Mouse (Mus musculus): ENCODE measurements around the gene Tstd3. TPM values are rescaled to one million over a fixed set of nuclear protein-coding genes. Genes with fewer than 3 reads are reported as not detected.

Gene Tstd3
- polyA plus RNA-seq, 1 experiment from 2014 or later, result 26.9 TPM

DNA sequence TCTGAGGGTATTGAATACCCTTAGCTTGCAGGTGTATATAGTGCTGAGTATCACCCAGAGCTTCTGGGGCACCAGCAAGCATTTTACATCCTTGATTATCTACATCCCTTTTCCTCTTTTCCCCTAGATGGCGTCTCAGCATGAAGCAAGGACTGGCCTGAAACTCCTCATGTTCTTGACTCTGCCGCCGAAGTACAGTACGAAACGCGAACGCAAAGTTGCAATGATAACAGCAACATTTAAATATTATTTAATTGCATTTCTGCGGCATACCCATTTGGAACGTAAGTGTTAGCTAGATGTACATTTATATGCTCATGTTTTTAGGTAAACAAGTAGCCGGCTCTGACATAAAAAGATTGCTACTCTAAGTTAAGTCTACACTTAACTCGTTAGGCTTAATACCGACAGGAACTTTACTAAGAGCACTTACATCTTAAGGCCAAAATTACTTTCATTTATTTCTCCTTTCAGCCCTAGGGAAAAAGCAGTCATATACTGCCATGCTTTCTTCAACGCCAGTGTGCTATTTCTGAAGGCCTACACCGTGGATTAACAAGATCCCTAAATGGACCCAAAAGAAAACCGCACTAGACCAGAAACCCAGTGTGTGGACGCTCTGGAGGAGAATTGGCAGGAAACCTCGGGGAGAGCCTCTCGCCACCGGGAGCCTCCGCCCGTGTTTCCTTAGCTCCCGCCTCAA, 39.9 kb downstream of the Tstd3 start:
- Histone ChIP-seq H3K36me3 (ENCODE audit: control insufficient read depth, insufficient read depth, low read length) (no peaks in the 10 kb centered on the region), H3K9me3 (ENCODE audit: control insufficient read depth, low read length) (no peaks in the 10 kb centered on the region), H3K27me3 (ENCODE audit: control insufficient read depth, insufficient read depth, low read length) (no peaks in the 10 kb centered on the region), H3K27ac (replicated peaks; ENCODE audit: low read depth, low read length) (peak overlapping the region; percentile 83), H3K4me3 (replicated peaks; ENCODE audit: low read depth, low read length) (peak overlapping the region; percentile 80), H3K4me1 (ENCODE audit: control insufficient read depth, insufficient read depth, low read length) (peaks cover 10% of the 10 kb centered on the region), H3K4me2 (ENCODE audit: low read length) (peak overlapping the region; percentile 72), H3K9ac (replicated peaks; ENCODE audit: low read length) (peak overlapping the region; percentile 89)
- 1% methylated on average over 22 of the region's 22 CpGs for WGBS
- DNase-seq, result peak; percentile 83
- peak; percentile 65 for ATAC-seq (ENCODE audit: low FRiP score, low TSS enrichment)

DNA sequence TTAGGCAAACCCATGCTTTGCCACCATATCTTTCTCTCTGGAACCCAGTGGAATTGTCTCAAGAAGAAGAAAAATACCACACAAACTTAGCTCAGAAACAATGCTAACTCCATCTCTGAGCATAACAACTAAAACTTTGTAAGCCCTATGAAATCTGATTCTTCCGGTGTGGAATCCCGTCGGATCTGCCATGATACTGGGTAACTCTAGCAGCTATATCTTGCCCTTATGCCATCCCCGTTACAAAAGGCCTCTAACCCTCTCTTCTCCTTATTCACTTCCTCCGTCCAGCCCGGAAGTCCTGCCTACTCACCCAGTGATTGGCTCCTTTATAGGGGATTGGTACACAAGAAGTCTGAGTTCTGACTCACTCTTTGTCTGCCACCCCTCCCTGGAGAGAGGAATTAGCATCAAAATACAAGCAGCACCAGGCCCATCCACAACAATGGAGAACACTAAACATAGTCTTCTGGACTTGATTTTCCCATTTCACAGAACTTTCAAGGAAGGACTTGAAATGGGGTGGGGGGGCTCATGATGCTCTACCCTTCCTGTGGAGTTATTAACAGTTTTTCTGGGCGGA, 44.2 kb downstream of the Tstd3 start:
- Histone ChIP-seq H3K9me3 (ENCODE audit: control insufficient read depth, low read length) (no peaks in the 10 kb centered on the region), H3K27me3 (ENCODE audit: control insufficient read depth, insufficient read depth, low read length) (no peaks in the 10 kb centered on the region), H3K4me3 (replicated peaks; ENCODE audit: low read depth, low read length) (no peak overlapping the region), H3K27ac (replicated peaks; ENCODE audit: low read depth, low read length) (no peak overlapping the region), H3K4me1 (ENCODE audit: control insufficient read depth, insufficient read depth, low read length) (no peaks in the 10 kb centered on the region), H3K36me3 (ENCODE audit: control insufficient read depth, insufficient read depth, low read length) (no peaks in the 10 kb centered on the region), H3K4me2 (ENCODE audit: low read length) (no peak overlapping the region), H3K9ac (replicated peaks; ENCODE audit: low read length) (no peak overlapping the region)
- peak; percentile 34 for DNase-seq
- no peak for ATAC-seq (ENCODE audit: low FRiP score, low TSS enrichment)
- WGBS, result 34% methylated on average over 7 of the region's 7 CpGs

GRCm38 (mm10) chr4:21712147-21712546, 54.9 kb downstream of the Tstd3 start:
- Histone ChIP-seq H3K27me3 (ENCODE audit: control insufficient read depth, insufficient read depth, low read length) (0 out of 2 replicates have a peak, but pooled peaks cover 3% of the 10 kb centered on the region), H3K4me1 (ENCODE audit: control insufficient read depth, insufficient read depth, low read length) (peaks cover 7% of the 10 kb centered on the region), H3K36me3 (ENCODE audit: control insufficient read depth, insufficient read depth, low read length) (no peaks in the 10 kb centered on the region), H3K27ac (replicated peaks; ENCODE audit: low read depth, low read length) (no peak overlapping the region), H3K9ac (replicated peaks; ENCODE audit: low read length) (peak overlapping the region; percentile 34; the same call in 1 of the 2 replicates), H3K9me3 (ENCODE audit: control insufficient read depth, low read length) (no peaks in the 10 kb centered on the region), H3K4me3 (replicated peaks; ENCODE audit: low read depth, low read length) (peak overlapping the region; percentile 24), H3K4me2 (ENCODE audit: low read length) (peak overlapping the region; percentile 49)
- ATAC-seq (ENCODE audit: low FRiP score, low TSS enrichment) (peak; percentile 50), DNase-seq (peak; percentile 76)
- 5% methylated on average over 13 of the region's 13 CpGs for WGBS

Other genes starting within 250 kb of the Tstd3 start
- gene Prdm13, start 81.2 kb downstream of the Tstd3 start, polyA plus RNA-seq (2014; fragmentation: Nextera tagmentation; extraction: Ambion mirVana), result 0.42 and 0.63 TPM in 2 replicates
- 78.0 and 80.0 TPM in 2 replicates for gene Ccnc, start 39.5 kb downstream of the Tstd3 start, polyA plus RNA-seq (2014; fragmentation: Nextera tagmentation; extraction: Ambion mirVana)
- gene Usp45, start 56 bp downstream of the Tstd3 start, polyA plus RNA-seq (2014; fragmentation: Nextera tagmentation; extraction: Ambion mirVana), result 10.4 and 12.3 TPM in 2 replicates
- gene Pnisr, start 80.4 kb upstream of the Tstd3 start, polyA plus RNA-seq (2014; fragmentation: Nextera tagmentation; extraction: Ambion mirVana), result 191 and 200 TPM in 2 replicates
- 13.8 and 14.3 TPM in 2 replicates for gene Coq3, start 112.5 kb upstream of the Tstd3 start, polyA plus RNA-seq (2014; fragmentation: Nextera tagmentation; extraction: Ambion mirVana)
- 16.2 and 31.7 TPM in 2 replicates for gene Faxc, start 164.1 kb upstream of the Tstd3 start, polyA plus RNA-seq (2014; fragmentation: Nextera tagmentation; extraction: Ambion mirVana)

Data from midbrain, embryonic 14.5 days (tissue).